Mouse (Mus musculus) heart, embryonic 11.5 days (tissue): ENCODE results near the gene Rai14. TPM values are rescaled to one million over a fixed set of nuclear protein-coding genes. Genes with fewer than 3 reads are reported as not detected.

Experiments
- ATAC-seq: fragments of 200-750 bp; cut with Nextera tagmentation; replicated peaks from 2 replicates; pipeline ENCODE4 v1.8.0; 2017; ENCODE audit warnings: moderate library complexity; ENCODE audit not compliant: insufficient number of reproducible peaks, low FRiP score, low TSS enrichment
- H3K27ac ChIP-seq: fragments of 300-500 bp; sonication (generic); 2 replicates; pipeline ENCODE4 v1.5.1; 2014; ENCODE audit warnings: mild to moderate bottlenecking, low read depth, low read length
- H3K27me3 ChIP-seq: fragments of 300-500 bp; sonication (generic); 2 replicates; pipeline ENCODE4 v1.6.1; 2014; ENCODE audit warnings: mild to moderate bottlenecking, low read length, mixed read lengths; ENCODE audit not compliant: control insufficient read depth, insufficient read depth
- H3K36me3 ChIP-seq: fragments of 300-500 bp; sonication (generic); 2 replicates; pipeline ENCODE4 v1.6.1; 2014; ENCODE audit warnings: mild to moderate bottlenecking, low read length, moderate library complexity, mixed read lengths; ENCODE audit not compliant: control insufficient read depth, insufficient read depth
- H3K4me1 ChIP-seq: fragments of 300-500 bp; sonication (generic); 2 replicates; pipeline ENCODE4 v1.6.1; 2014; ENCODE audit warnings: low read length; ENCODE audit not compliant: control insufficient read depth, insufficient read depth
- H3K4me2 ChIP-seq: fragments of 300-500 bp; sonication (generic); 2 replicates; pipeline ENCODE4 v1.6.1; 2014; ENCODE audit warnings: mild to moderate bottlenecking, moderate library complexity
- H3K4me3 ChIP-seq: fragments of 300-500 bp; sonication (generic); 2 replicates; pipeline ENCODE4 v1.5.1; 2014; ENCODE audit warnings: low read depth, low read length
- H3K9ac ChIP-seq: fragments of 300-500 bp; sonication (generic); 2 replicates; pipeline ENCODE4 v1.6.1; 2014; ENCODE audit warnings: mild to moderate bottlenecking, low read depth, low read length, moderate library complexity
- H3K9me3 ChIP-seq: fragments of 300-500 bp; sonication (generic); replicated peaks from 2 replicates; pipeline ENCODE4 v1.6.1; 2016; ENCODE audit warnings: low read length; ENCODE audit not compliant: control insufficient read depth
- WGBS: fragments of 180-500 bp; shearing (Covaris S2); extraction: QIAGEN DNeasy Blood & Tissue Kit; methylation state at CpG from one replicate; pipeline ENCODE4 v1.1.7; 2014; ENCODE audit not compliant: insufficient replicate concordance; 5-methylcytosine and 5-hydroxymethylcytosine counted together
- polyA plus RNA-seq: library from polyadenylated mRNA; unstranded; fragments of >200 nt; fragmentation: Nextera tagmentation; extraction: Ambion mirVana; gene quantifications from 2 replicates; pipeline ENCODE4 v1.2.1, GENCODE M21; 2014

Gene Rai14
- polyA plus RNA-seq, 1 experiment from 2014 or later, result 30.5 TPM

- 73% methylated on average over 5 of the region's 5 CpGs for WGBS
- ATAC-seq, result no peak
- Histone ChIP-seq H3K27ac (no peak overlapping the region), H3K4me2 (no peak overlapping the region), H3K9ac (no peak overlapping the region), H3K4me1 (peaks cover 30% of the 10 kb centered on the region), H3K36me3 (no peaks in the 10 kb centered on the region), H3K27me3 (peaks cover 14% of the 10 kb centered on the region; the same call in 1 of the 2 replicates), H3K4me3 (no peak overlapping the region), H3K9me3 (no peaks in the 10 kb centered on the region)
Measured at GRCm38 (mm10) chr15:10664529-10664898, 49.9 kb downstream of the Rai14 start.

- Histone ChIP-seq H3K27me3 (peaks cover 10% of the 10 kb centered on the region; the same call in 1 of the 2 replicates), H3K27ac (no peak overlapping the region), H3K9ac (no peak overlapping the region), H3K9me3 (no peaks in the 10 kb centered on the region), H3K4me2 (no peak overlapping the region), H3K4me1 (peaks cover 30% of the 10 kb centered on the region), H3K4me3 (no peak overlapping the region), H3K36me3 (no peaks in the 10 kb centered on the region)
- 33% methylated on average over 5 of the region's 5 CpGs for WGBS
- no peak for ATAC-seq
Measured at GRCm38 (mm10) chr15:10663793-10664528, 50.5 kb downstream of the Rai14 start.

GRCm38 (mm10) chr15:10661961-10662606, 52.3 kb downstream of the Rai14 start:
- Histone ChIP-seq H3K4me1 (peaks cover 17% of the 10 kb centered on the region), H3K27me3 (peaks cover 10% of the 10 kb centered on the region; the same call in 1 of the 2 replicates), H3K9me3 (no peaks in the 10 kb centered on the region), H3K36me3 (no peaks in the 10 kb centered on the region), H3K9ac (no peak overlapping the region), H3K27ac (no peak overlapping the region), H3K4me2 (no peak overlapping the region), H3K4me3 (no peak overlapping the region)
- WGBS, result 17% methylated on average over 3 of the region's 3 CpGs
- no peak for ATAC-seq

DNA sequence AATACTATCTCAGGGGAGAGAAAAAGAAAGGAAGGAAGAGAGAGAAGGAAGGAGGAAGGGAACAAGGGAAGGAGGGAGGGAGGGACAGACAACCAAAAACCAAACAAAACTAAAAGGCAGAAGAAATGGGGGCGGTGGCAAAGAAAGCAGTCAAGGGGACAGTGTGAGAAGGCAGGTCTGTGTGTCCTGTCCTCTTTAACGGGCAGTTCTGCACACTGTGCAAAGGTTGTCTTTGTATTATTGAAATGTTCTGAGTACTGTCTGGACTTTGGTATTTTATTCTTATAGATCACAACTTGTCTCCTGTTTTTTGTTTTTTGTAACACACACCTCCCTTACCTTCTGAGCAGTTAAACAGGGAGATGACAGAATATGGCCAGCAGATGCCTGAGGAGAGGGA, 55.6 kb downstream of the Rai14 start:
- Histone ChIP-seq H3K36me3 (no peaks in the 10 kb centered on the region), H3K4me3 (no peak overlapping the region)
- WGBS, result 80% methylated on average over 2 of the region's 2 CpGs

DNA sequence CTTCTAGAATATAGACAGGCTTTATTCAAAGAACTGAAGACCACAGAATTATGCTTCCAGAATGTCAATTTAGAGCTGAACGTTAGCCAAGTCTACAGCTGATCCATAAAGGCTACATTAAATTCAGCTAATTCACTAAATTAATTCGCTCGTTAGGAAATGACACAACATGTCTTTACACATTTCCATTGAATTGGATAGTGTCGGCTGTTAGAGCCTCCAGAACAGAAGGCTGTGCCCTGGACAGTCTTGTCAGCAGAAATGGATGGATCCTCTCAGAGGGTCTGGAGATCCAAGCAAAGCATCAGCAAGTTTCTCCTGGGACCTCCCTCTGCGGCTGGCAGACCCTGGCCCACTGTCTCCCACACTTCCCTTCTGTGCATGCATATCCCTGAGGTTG, 58.3 kb downstream of the Rai14 start:
- WGBS, result 83% methylated on average over 5 of the region's 5 CpGs
- Histone ChIP-seq H3K4me2 (no peak overlapping the region), H3K4me1 (no peaks in the 10 kb centered on the region), H3K36me3 (no peaks in the 10 kb centered on the region), H3K9me3 (no peaks in the 10 kb centered on the region), H3K9ac (no peak overlapping the region), H3K27me3 (no peaks in the 10 kb centered on the region), H3K4me3 (no peak overlapping the region), H3K27ac (no peak overlapping the region)
- no peak for ATAC-seq

More for the DNA sequence above, 55.6 kb downstream of the Rai14 start:
- no peaks in the 10 kb centered on the region for H3K9me3 ChIP-seq
- no peak for ATAC-seq
- H3K27ac ChIP-seq, result no peak overlapping the region
- peaks cover 8% of the 10 kb centered on the region; the same call in 1 of the 2 replicates for H3K4me1 ChIP-seq
- no peak overlapping the region for H3K4me2 ChIP-seq
- H3K27me3 ChIP-seq, result peaks cover 3% of the 10 kb centered on the region; the same call in 1 of the 2 replicates
- no peak overlapping the region for H3K9ac ChIP-seq

DNA sequence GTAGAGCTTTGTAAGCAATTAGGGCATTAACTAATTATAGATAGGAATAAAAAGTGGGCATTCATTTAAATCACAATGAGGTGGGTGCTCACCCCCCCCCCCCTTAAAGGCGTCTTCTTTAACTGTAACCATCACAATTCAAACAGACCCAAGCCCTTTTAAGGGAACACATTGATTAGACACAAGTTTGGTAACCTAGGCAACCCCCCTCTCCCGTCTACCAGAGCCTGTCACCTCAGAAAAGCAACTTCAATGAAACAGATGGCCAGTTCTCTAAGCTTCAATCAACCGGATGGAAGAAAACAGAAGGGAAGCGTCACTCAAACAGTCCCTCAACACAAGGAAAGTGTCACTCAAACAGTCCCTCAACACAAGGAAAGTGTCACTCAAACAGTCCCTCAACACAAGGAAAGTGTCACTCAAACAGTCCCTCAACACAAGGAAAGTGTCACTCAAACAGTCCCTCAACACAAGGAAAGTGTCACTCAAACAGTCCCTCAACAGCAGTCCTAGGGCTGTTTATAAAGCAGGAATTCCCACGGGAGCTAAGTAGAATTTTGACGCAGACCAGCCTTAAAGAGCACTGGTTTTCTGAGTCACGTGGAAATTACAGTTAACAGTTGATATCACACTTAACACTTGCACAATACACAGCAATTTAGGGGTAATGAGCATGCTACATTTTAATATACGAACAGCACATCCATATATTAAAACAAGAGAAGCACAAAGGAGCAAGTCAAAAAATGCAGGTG, 59.1 kb downstream of the Rai14 start:
- Histone ChIP-seq H3K4me2 (no peak overlapping the region), H3K27ac (no peak overlapping the region), H3K9ac (no peak overlapping the region), H3K4me3 (no peak overlapping the region), H3K36me3 (no peaks in the 10 kb centered on the region), H3K27me3 (no peaks in the 10 kb centered on the region), H3K9me3 (no peaks in the 10 kb centered on the region), H3K4me1 (no peaks in the 10 kb centered on the region)
- no peak for ATAC-seq
- 32% methylated on average over 8 of the region's 8 CpGs for WGBS

DNA sequence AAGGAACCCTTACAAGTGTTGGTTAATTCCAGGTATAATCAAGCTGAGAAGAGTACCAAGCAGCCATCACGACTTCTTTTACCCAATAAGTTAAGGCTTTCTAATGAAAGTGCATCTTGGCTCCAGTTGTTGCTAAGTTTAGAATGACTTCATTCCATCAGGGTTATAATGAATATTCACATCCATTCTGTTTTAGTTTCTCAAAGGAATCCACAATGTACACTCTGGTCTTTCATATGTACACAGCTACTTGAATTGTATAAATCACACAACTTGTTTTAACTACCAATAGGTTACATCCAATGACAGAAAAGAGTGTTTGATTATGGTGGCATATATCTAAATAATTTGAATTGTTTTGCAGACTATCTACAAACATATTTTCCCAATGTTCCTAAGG, 59.7 kb downstream of the Rai14 start:
- Histone ChIP-seq H3K4me3 (no peak overlapping the region), H3K4me1 (no peaks in the 10 kb centered on the region), H3K27ac (no peak overlapping the region), H3K4me2 (no peak overlapping the region), H3K36me3 (no peaks in the 10 kb centered on the region), H3K27me3 (no peaks in the 10 kb centered on the region), H3K9me3 (no peaks in the 10 kb centered on the region), H3K9ac (no peak overlapping the region)
- no peak for ATAC-seq
- WGBS, result 95% methylated on average over 1 of the region's 1 CpGs

DNA sequence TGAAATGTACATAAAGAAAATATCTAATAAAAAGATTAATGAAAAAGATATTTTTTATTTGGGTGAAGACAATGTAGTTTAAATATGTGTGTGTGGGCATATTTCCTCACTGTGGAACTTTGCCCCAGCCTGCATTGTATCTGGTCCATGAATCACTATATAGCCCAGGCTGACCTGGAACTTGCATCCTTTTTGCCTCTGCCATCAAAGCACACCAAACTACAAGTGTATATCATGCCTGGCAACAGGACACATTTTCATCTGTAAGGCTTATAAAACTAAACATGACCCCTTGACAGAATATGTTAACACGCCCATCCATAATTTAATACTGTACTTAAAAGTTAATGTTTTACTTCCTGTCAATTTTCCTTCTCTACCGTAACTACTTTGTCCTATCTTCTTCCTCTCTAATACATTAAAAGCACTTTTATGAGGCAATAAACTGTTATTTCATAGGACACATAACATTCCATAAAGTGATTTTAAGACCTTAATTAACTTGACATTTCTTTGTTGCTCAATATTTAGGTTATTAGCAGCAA, 61.4 kb downstream of the Rai14 start:
- no peak overlapping the region for H3K4me3 ChIP-seq
- H3K27me3 ChIP-seq, result no peaks in the 10 kb centered on the region
- H3K4me1 ChIP-seq, result peaks cover 4% of the 10 kb centered on the region; the same call in 1 of the 2 replicates
- H3K27ac ChIP-seq, result no peak overlapping the region
- H3K36me3 ChIP-seq, result no peaks in the 10 kb centered on the region
- no peak overlapping the region for H3K9ac ChIP-seq
- no peak overlapping the region for H3K4me2 ChIP-seq
- 79% methylated on average over 2 of the region's 2 CpGs for WGBS
- no peak for ATAC-seq
- H3K9me3 ChIP-seq, result no peaks in the 10 kb centered on the region
